Mouse (Mus musculus) cortical plate, adult 2 months (tissue): Measurements from ENCODE around the gene Ntm.

Source experiments
- CTCF ChIP-seq: fragments of 200-500 bp; IDR thresholded peaks from 2 replicates; pipeline ENCODE4 v1.5.1; 2011; ENCODE audit warnings: mild to moderate bottlenecking, control low read depth, low read length; ENCODE audit not compliant: insufficient read depth; ENCODE audit errors: extremely low read depth
- POLR2A ChIP-seq: fragments of 200-500 bp; IDR thresholded peaks from 2 replicates; pipeline ENCODE4 v1.6.1; 2011; ENCODE audit warnings: mild to moderate bottlenecking, low read length, control low read depth; ENCODE audit not compliant: insufficient read depth; ENCODE audit errors: extremely low read depth

DNA sequence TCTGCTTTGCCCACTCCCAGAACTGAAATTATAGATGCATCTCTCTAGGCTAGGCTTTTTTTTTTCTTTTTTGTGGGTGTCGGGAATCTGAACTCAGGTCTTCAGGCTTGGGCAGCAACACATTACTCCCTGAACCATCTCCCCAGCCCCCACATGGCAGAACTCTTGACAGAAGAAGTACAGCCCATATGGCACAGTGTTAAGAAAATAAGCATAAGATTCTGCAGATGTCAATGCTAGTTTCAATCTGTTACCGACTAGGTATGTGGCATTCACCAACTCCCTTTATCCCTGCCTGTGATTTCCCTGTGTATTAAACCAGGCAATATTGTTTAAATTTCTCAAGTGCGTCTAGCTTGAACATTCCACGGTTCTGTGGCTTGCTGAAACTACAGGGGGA is 166.7 kb downstream of the Ntm start:
- TF ChIP-seq CTCF (no peak), POLR2A (no peak)
